Mouse (Mus musculus) adipocyte (in vitro differentiated cells): ENCODE data around the gene Thrap3.
A peak's percentile ranks its signal among the peaks of the same experiment; 100 is the strongest.

Source experiments
- DNase-seq: peaks from one replicate; pipeline ENCODE4 v3.0.0-alpha.2; 2016; ENCODE audit warnings: low spot score

Gene Thrap3

DNA sequence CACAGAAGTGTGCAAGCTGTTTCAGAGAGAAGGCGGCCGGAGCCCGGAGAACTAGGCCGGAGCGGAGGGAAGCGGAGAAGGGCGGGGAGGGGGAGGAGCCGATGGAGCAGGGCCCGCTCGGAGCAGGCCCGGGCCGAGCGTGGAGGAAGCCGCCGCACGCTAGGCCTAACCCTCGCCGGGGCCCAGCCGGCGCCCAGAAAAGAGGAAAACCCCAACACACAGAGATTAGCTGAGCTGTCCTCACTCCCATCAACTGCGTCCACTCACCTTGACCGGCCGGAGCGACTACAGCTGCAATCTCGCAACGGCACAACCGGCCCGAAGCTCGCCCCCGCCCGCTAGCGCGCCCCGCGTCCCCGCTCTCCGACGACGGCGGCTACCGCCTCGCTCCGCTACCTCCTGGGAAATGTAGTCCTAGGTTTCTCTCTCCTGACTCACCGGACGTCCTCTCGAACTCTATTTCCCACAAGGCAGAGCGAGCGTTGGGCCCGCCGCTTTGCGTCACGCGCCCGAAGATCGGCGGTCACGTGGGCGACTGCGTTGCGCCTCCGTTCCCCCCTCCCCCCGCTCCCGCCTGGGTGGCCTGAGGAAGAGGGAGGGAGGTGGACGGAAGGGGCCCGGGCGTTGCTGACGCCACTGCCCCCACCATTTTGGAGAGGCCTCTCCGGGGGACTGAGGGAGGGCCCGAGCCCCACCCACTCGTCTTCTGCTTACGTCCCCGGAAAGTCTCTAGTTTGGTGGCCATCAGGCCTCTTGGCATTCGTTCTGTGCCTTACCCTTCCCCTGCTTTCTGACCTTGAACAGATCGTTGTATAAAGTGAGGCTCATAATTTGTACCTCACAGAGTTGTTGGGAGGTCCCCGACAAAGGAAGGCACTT, at the start of gene Thrap3:
Gene Thrap3 (minus strand): TSS at position 458 of the 879 bp plus-strand sequence.
- DNase-seq = peak; percentile 96

DNA sequence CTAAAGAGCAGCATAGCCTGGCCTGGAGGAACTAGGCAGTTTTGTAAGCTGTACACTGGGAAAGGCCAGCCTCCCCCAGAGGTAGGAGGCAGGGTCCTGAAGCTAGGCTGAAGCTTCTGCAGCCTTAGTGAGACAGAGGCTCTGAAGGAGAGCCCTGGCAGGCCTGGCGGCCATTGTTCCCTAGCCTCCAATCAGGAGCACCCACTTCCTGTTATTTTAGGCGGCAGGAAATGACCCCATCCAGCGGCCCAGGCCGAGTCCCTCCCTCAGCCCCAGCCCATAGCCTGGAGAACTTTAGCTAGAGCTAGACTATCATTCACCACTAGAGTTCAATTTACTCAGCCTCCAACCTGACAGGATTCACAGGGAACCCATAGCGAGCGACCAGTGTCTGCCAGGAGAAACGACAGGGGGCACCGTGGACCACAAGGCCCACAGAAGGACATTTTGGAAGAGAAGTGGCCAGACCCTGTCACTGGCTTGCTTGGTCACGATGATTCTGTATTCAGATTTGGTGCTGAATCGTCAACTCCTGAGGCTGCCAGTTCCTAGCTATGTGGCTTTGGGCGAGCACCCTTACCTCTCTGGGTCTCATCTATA, 49.2 kb upstream of the Thrap3 start:
- DNase-seq = no peak

DNA sequence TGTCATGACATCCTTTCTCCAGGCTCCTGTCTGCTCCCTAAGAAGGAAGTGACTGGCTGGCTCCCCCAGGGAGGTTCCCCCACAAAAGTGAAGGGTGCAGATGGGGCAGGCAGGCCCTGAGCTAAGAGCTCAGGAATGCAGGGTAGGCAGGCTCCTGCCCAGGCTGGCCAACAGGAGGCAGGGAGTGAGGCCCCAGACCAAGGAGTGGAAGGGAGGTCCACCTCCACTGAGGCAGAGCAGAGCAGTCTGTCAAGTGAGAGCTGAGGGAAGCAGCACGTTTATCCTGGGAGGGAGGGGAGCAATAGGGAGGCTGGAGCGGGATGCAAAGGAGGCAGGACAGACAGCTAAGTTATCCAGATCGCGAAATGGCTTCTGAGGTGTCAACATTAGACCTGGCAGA, 48.1 kb upstream of the Thrap3 start:
- no peak for DNase-seq

GRCm38 (mm10) chr4:126248261-126248868, 45.8 kb upstream of the Thrap3 start:
- DNase-seq = peak; percentile 22

GRCm38 (mm10) chr4:126246202-126246889, 43.8 kb upstream of the Thrap3 start:
- DNase-seq = no peak

GRCm38 (mm10) chr4:126242510-126242909, 40.0 kb upstream of the Thrap3 start:
- no peak for DNase-seq

DNA sequence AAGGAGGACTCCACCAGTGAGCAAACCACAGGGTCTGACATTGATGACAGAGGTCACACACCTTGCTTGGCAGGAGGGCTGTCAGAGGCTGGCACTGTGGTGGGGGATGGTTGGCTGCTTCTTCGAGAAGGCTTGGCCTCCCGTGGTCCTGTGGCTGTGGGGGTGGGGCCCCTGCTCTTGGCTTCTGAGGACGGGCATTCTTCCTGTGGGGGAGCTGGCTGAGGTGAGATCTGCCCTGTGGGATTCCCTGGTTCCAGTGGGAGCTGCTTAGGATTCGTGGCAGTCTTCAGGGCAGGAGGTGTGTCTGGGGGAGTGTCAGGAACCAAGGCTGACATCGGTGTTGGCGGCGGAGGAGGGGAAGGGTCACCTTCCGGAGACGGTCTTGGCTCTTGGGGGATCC, 39.4 kb upstream of the Thrap3 start:
- DNase-seq = no peak

- DNase-seq = no peak
These were observed 37.4 kb upstream of the Thrap3 start for GRCm38 (mm10) chr4:126239862-126240475.

- DNase-seq = no peak
These were observed 35.2 kb upstream of the Thrap3 start for GRCm38 (mm10) chr4:126237721-126238242.

DNA sequence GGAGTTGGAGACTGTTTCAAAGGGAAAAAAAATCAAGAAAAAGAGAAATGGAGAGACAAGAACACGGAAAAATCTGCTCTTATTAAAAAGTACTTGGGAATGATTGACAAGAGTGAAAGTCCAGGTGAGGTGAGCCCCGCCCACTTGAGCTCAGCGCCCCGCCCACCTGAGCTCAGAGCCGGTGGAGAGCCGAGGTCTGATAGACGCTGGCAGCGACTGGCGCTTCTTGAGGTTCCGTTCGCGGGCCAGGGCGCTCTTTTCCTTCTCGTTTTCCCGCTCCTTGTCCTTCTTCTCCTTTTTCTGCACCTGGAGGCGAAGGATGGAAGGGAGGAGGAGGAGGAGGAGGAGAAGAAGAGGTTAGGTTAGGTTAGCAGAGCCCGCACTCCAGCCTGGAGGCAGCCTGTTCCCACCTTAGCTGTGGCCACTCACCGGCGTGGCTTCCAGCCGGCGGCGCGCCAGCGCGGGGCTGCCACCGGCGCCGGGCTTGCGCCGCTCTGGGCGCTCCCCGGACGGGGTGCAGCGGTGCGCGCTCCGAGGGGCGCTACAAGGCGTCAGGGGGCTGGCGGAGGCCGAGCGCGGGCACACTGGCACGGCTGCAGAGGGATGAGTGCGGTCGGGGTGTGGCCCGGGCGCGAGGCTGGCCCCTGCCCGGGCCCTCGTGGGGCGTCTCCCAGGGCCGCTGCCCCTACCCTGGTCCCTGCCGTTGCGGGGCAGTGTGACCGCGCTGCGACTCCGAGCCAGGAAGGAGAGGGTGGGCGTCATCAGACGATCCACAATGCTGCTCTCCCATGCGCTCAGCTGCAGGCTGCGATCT, 34.1 kb upstream of the Thrap3 start:
- no peak for DNase-seq

DNA sequence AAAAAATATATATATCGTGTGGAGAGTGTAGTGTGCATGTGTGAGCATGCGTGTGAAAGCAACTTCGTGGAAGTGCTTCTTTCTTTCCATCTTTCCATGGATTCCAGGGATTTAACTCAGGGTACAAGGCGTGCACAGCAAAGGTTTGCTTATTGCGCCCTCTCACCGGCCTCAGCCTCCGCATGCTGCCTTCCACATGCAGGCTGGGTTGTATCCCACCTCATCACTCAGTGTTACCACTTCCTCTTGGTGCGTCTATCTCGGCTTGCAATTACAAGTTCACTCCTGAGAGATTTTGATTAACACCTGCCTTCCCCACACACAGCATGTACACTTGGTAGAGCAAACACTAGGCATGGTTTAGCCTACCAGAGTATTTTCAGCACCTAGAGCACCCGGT, 32.6 kb upstream of the Thrap3 start:
- no peak for DNase-seq

- no peak for DNase-seq
These were observed 32.1 kb upstream of the Thrap3 start for GRCm38 (mm10) chr4:126234496-126235175.

GRCm38 (mm10) chr4:126233676-126234308, 31.2 kb upstream of the Thrap3 start:
- no peak for DNase-seq

DNA sequence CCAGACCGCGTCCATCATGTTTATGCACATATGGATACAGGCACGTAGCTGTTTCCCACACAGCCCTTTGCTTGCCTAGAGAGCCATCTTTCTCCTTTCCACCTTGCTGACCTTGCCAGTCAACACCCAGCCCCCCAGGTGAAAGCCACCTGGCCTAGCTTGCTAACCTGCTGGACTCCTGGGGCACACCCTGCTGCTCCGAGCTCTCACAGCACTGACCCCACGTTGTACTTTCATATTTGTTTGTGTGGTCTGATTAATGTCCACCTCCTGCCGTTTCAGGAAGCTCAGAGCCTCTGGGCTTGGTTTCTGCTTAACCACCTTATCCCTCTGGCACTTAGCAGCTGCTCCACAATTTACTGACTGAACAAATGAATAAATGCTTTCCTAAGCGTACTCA, 27.3 kb upstream of the Thrap3 start:
- DNase-seq = no peak

DNA sequence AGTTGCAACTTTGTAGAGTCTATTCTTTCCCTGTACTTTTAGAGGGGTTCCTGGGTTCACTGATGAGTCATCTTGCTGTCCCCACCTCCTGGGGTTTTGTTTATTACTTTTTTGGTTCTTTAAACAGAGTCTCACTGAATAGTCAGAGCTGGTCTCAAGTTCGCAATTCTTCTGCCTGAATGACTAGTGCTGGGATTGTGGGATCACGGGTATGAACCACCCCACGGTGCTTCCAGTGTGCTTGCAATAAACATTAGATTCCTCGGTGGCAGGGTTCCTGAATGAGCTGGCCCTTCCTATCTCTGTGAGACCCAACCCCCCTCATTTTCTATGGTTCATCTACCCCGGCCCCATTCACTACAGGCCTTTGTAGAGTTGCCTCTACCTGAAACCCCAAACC, 25.6 kb upstream of the Thrap3 start:
- DNase-seq = peak; percentile 21

DNA sequence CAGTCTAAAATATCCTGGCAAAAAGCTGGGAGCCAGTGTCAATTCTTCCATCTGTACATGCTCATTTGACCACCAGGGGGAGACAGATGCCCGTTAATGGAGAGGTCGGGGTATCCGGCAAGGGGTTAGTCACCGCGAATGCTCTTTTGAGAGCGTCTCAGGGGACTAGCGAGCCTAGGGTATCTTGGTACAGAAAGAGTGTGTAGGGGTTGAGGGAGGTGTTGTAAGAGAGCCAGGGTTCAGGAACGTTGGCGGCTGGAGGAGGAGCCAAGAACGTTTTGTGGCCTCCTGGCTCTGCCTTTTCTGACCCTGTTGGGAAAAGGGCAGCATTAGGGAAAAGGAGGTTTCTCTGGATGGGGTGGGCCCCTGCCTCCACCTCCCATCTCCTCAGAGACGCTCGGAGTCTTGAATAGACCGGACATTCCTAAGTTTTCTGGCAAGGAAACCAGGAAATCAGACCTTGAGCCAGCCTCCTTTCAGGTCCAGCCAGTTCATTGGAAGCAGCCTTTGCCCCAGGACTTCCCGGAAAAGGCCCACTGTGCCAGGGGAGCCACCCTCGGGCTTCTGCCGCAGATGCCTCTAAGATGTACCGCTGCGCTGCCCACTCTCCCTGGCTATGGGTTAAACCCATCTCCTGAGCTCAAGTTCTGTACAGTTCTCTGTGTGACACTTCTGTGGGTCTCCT, 24.7 kb upstream of the Thrap3 start:
- peak; percentile 98 for DNase-seq

- no peak for DNase-seq
These were observed 24.1 kb upstream of the Thrap3 start for GRCm38 (mm10) chr4:126226640-126227039.

DNA sequence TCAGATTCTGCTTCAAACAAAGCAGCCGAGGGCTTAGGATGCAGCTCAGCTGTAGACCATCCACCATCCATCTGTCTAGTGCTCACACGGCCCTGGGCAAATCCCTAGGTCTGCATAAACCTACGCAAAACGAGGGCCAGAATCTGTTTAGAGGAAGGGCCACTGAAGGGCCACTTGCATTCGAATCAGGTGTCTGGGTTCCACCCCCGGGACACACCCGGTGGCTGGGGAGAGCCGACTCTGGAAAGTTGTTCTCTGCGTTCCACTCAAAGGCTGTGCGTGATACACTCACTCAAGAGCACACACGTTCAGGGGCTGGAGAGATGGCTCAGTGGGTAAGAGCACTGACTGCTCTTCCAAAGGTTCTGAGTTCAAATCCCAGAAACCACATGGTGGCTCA, 20.1 kb upstream of the Thrap3 start:
- no peak for DNase-seq

DNA sequence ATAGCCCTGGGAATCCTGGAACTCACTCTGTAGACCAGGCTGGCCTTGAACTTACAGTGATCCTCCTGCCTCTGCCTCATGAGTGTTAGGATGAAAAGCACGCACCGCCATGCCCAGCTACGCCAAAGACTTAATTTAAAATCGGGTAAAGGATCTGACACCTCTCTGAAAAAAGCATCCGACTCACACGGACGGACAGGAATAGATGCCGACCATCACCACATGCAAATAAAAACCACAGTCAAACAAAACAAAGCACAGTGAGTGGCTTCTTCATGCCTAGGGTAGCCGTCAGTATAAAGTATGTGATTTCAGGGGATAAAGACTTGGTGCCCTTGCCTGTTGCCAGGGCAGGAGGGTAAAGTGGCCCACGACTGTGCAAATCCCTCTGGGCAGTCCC, 17.5 kb upstream of the Thrap3 start:
- DNase-seq = no peak
